Mouse (Mus musculus): ENCODE measurements at regions not wholly inside any gene's neighbourhood (a gene's known extent, or its start where the extent isn't known, plus 50 kb on each side); places are given as distances from the start of the nearest gene placed in this dataset.

DNA sequence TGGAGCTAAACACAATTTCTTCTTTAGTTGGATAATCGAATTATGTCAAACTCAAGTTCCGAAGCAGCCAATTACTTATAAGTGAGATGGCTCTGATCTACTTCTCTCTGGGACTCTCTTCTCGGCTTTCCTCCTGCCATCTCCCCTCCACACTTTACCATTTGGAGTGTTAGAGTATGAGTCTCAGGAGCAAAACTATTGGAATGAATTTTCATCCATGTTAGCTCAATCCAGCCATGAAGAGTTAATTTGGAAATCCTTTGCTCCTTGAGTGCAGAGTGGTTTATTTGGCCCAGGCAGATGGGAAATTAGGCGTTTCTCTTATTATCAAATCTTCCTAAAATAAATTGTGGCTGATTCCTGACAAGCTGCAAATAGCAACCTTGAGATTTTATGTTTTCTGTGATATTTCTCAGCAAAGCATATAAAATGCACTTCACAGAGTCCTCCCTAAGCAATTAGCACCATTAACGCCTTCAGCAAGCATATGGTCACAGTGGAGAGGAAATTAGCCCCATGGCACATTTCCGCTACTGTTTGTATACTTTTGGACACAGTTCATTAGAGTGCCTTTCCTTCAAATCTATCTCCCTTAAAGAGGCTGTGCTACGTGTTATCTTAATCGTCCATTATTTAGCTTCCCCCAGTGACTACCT, 1189.1 kb downstream of the Fam181b start:
- Histone ChIP-seq H3K9ac (ENCODE audit: low read length) (no peak overlapping the region), H3K9me3 (ENCODE audit: control insufficient read depth, low read length) (no peaks in the 10 kb centered on the region), H3K36me3 (ENCODE audit: control insufficient read depth, insufficient read depth, low read length) (no peaks in the 10 kb centered on the region), H3K4me2 (ENCODE audit: low read depth, low read length, severe bottlenecking) (no peak overlapping the region), H3K4me3 (ENCODE audit: low read depth, low read length) (no peak overlapping the region), H3K27ac (ENCODE audit: low read depth, low read length) (no peak overlapping the region), H3K27me3 (ENCODE audit: control insufficient read depth, insufficient read depth, low read length) (no peaks in the 10 kb centered on the region), H3K4me1 (replicated peaks; ENCODE audit: control insufficient read depth, insufficient read depth, low read length) (no peaks in the 10 kb centered on the region)
- DNase-seq (ENCODE audit: low spot score) (no peak), ATAC-seq (replicated peaks; ENCODE audit: low FRiP score) (no peak)
- 83% methylated on average over 8 of the region's 8 CpGs for WGBS

DNA sequence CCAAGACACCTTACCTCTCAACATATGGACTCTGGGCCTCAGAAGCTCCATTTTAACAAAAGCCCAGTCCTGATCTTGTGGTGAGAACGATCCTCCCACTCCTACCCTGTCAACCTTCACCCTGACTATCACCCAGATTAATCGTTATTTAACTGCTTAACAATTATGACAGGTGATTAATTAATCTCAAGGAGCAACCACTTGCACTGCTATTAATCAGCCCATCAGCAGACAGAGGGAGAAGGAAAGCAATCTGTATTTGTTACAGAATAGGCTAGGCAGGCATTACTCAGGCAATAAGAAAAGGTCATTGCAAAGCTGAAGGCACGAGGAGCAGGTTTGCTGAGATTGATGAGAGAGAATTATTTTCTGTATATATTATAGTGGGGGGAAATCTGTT, 1201.9 kb downstream of the Fam181b start:
- ATAC-seq (replicated peaks; ENCODE audit: low FRiP score) (no peak), DNase-seq (ENCODE audit: low spot score) (no peak)
- no peaks in the 10 kb centered on the region for H3K27me3 ChIP-seq (ENCODE audit: control insufficient read depth, insufficient read depth, low read length)
- no peak overlapping the region for H3K27ac ChIP-seq (ENCODE audit: low read depth, low read length)
- 69% methylated on average over 3 of the region's 3 CpGs for WGBS
- no peaks in the 10 kb centered on the region for H3K9me3 ChIP-seq (ENCODE audit: control insufficient read depth, low read length)
- H3K4me2 ChIP-seq (ENCODE audit: low read depth, low read length, severe bottlenecking) = no peak overlapping the region
- H3K9ac ChIP-seq (ENCODE audit: low read length) = no peak overlapping the region
- no peak overlapping the region for H3K4me3 ChIP-seq (ENCODE audit: low read depth, low read length)
- no peaks in the 10 kb centered on the region for H3K36me3 ChIP-seq (ENCODE audit: control insufficient read depth, insufficient read depth, low read length)
- no peaks in the 10 kb centered on the region for H3K4me1 ChIP-seq (replicated peaks; ENCODE audit: control insufficient read depth, insufficient read depth, low read length)

DNA sequence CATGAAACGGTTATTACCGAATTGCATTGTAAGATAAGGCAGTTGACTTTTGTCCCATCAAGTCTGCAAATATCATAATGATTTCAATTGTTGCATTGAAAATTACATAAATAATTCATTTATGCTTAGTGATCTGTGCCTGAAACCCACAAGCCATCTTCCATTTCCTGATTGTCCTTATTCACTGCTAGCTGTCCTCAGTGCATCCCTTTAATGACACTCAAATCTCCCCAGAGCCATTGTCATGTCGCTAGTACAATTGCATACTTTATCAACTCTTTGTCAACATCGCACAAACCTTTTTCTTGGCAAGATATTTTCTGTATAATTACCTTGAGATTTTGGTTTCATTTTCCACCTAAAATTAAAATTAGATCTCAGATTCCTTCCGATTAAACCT, 1202.3 kb downstream of the Fam181b start:
- DNase-seq (ENCODE audit: low spot score) = no peak
- no peak for ATAC-seq (replicated peaks; ENCODE audit: low FRiP score)
- no peak overlapping the region for H3K4me3 ChIP-seq (ENCODE audit: low read depth, low read length)
- no peak overlapping the region for H3K27ac ChIP-seq (ENCODE audit: low read depth, low read length)
- no peaks in the 10 kb centered on the region for H3K9me3 ChIP-seq (ENCODE audit: control insufficient read depth, low read length)
- 91% methylated on average over 5 of the region's 5 CpGs for WGBS
- no peaks in the 10 kb centered on the region for H3K27me3 ChIP-seq (ENCODE audit: control insufficient read depth, insufficient read depth, low read length)
- H3K4me2 ChIP-seq (ENCODE audit: low read depth, low read length, severe bottlenecking) = no peak overlapping the region
- H3K9ac ChIP-seq (ENCODE audit: low read length) = no peak overlapping the region
- no peaks in the 10 kb centered on the region for H3K36me3 ChIP-seq (ENCODE audit: control insufficient read depth, insufficient read depth, low read length)
- H3K4me1 ChIP-seq (replicated peaks; ENCODE audit: control insufficient read depth, insufficient read depth, low read length) = no peaks in the 10 kb centered on the region

DNA sequence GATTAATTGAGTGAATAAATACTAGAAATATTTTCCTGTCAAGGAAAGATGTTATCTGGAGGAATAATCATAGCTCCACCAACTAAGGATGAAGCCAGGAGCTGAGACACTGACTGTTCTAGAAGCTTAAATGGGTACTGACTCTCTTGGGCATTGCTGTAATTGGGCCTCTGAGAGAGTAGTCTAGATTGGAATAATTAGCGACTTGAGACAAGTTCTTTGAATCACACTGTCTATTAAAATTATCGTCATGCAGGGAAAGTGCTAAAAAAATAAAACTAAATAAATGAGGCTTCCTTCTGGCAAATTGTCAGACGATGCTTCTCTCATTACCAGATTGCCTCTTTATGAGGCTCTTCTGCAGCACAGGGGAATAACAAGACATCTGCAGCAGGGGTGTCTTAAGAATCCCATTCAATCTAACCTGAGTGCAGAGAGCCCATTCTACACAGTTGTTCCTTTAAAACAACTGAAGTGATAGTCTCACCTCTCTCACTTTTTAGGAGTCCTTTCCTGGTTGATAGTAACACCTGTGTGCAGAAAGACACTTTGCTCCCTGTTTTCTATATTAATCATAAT, 1203.5 kb downstream of the Fam181b start:
- H3K9ac ChIP-seq (ENCODE audit: low read length) = no peak overlapping the region
- H3K4me1 ChIP-seq (replicated peaks; ENCODE audit: control insufficient read depth, insufficient read depth, low read length) = no peaks in the 10 kb centered on the region
- no peaks in the 10 kb centered on the region for H3K27me3 ChIP-seq (ENCODE audit: control insufficient read depth, insufficient read depth, low read length)
- H3K36me3 ChIP-seq (ENCODE audit: control insufficient read depth, insufficient read depth, low read length) = no peaks in the 10 kb centered on the region
- no peak overlapping the region for H3K4me2 ChIP-seq (ENCODE audit: low read depth, low read length, severe bottlenecking)
- WGBS = 70% methylated on average over 3 of the region's 3 CpGs
- no peak overlapping the region for H3K4me3 ChIP-seq (ENCODE audit: low read depth, low read length)
- DNase-seq (ENCODE audit: low spot score) (no peak), ATAC-seq (replicated peaks; ENCODE audit: low FRiP score) (no peak)
- no peaks in the 10 kb centered on the region for H3K9me3 ChIP-seq (ENCODE audit: control insufficient read depth, low read length)
- no peak overlapping the region for H3K27ac ChIP-seq (ENCODE audit: low read depth, low read length)

DNA sequence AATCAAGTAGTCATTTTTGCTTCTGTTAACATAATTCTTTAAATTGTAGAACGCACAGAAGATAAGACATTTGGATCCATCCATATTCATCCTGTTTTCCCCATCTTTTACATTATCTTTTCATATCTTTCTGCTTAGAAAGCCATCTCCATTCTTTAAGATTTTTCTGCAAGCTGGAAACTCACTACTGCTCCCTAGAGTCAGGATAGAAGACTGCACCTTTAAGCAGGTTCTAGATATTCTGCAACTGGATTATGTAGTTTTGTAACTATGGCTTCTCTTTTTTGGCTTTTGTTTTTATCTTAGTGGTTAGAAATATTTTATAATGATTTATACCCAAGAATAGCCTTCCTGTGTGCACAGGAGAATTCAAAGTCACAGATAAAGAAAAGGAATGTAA, 1225.9 kb downstream of the Fam181b start:
- 87% methylated on average over 1 of the region's 1 CpGs for WGBS
- Histone ChIP-seq H3K36me3 (ENCODE audit: control insufficient read depth, insufficient read depth, low read length) (no peaks in the 10 kb centered on the region), H3K4me2 (ENCODE audit: low read depth, low read length, severe bottlenecking) (no peak overlapping the region), H3K27ac (ENCODE audit: low read depth, low read length) (no peak overlapping the region), H3K27me3 (ENCODE audit: control insufficient read depth, insufficient read depth, low read length) (no peaks in the 10 kb centered on the region), H3K4me3 (ENCODE audit: low read depth, low read length) (no peak overlapping the region), H3K9me3 (ENCODE audit: control insufficient read depth, low read length) (no peaks in the 10 kb centered on the region), H3K4me1 (replicated peaks; ENCODE audit: control insufficient read depth, insufficient read depth, low read length) (no peaks in the 10 kb centered on the region), H3K9ac (ENCODE audit: low read length) (no peak overlapping the region)
- DNase-seq (ENCODE audit: low spot score) = no peak
- no peak for ATAC-seq (replicated peaks; ENCODE audit: low FRiP score)

DNA sequence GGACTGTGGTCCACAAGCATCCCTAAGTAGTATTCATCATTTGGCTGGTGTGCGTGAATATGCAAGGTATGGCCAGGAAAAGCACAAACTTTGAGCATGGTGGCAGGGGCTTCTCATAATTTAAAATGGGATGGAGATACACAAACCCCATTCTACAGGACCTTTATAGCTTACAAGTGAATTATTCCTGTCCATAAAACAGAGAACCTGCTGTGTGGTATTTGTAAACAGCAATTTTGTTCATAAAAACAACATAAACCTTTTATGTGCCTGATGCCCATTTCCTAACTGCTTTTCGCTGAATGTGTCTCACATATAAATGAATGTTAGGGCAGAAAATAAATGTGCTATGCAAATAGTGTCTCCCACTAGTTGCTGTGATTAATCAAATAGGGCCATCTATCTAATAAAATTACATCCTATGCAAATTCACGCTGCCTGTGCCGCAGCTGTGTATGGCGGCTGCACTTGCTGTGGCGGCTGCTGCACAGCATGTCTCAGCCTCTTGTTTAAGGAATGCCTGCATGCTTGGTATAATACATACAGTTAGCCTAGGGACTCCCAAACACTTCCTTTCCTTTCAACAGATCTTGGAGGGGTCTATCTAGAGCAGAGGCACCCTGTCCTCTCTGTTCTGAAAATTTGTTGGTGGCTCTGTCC, 1235.4 kb downstream of the Fam181b start:
- no peak overlapping the region for H3K9ac ChIP-seq (ENCODE audit: low read length)
- ATAC-seq (replicated peaks; ENCODE audit: low FRiP score) (no peak), DNase-seq (ENCODE audit: low spot score) (no peak)
- H3K27ac ChIP-seq (ENCODE audit: low read depth, low read length) = no peak overlapping the region
- H3K27me3 ChIP-seq (ENCODE audit: control insufficient read depth, insufficient read depth, low read length) = no peaks in the 10 kb centered on the region
- H3K4me1 ChIP-seq (replicated peaks; ENCODE audit: control insufficient read depth, insufficient read depth, low read length) = no peaks in the 10 kb centered on the region
- no peak overlapping the region for H3K4me3 ChIP-seq (ENCODE audit: low read depth, low read length)
- H3K36me3 ChIP-seq (ENCODE audit: control insufficient read depth, insufficient read depth, low read length) = no peaks in the 10 kb centered on the region
- 94% methylated on average over 6 of the region's 6 CpGs for WGBS
- no peaks in the 10 kb centered on the region for H3K9me3 ChIP-seq (ENCODE audit: control insufficient read depth, low read length)
- H3K4me2 ChIP-seq (ENCODE audit: low read depth, low read length, severe bottlenecking) = no peak overlapping the region

DNA sequence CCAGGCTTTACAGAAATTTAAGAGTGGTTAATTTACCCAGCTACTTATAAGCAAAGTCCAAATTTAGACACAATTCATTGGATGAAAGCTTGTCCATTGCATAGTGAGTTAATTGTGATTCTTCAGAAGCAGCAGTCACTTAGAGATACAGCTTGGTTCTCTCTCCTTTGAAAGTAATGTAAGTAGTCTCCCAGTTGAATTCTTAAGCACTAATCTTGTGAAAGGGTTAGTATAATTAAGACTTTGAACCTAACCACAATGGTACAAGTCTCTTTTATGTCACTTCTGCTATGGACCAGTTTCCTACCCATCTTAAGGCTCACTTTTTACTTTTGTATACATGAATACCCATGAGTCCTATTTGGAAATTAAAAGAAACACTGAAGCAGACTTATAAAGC, 1252.9 kb downstream of the Fam181b start:
- Histone ChIP-seq H3K4me2 (ENCODE audit: low read depth, low read length, severe bottlenecking) (no peak overlapping the region), H3K27me3 (ENCODE audit: control insufficient read depth, insufficient read depth, low read length) (no peaks in the 10 kb centered on the region), H3K9me3 (ENCODE audit: control insufficient read depth, low read length) (no peaks in the 10 kb centered on the region), H3K36me3 (ENCODE audit: control insufficient read depth, insufficient read depth, low read length) (no peaks in the 10 kb centered on the region), H3K4me3 (ENCODE audit: low read depth, low read length) (no peak overlapping the region), H3K27ac (ENCODE audit: low read depth, low read length) (no peak overlapping the region), H3K4me1 (replicated peaks; ENCODE audit: control insufficient read depth, insufficient read depth, low read length) (no peaks in the 10 kb centered on the region), H3K9ac (ENCODE audit: low read length) (no peak overlapping the region)
- DNase-seq (ENCODE audit: low spot score) = no peak
- peak; percentile 77 for ATAC-seq (replicated peaks; ENCODE audit: low FRiP score)

Measured in forebrain, embryonic 11.5 days (tissue).